Mouse (Mus musculus) embryonic facial prominence, embryonic 12.5 days (tissue): ENCODE results near the gene Scn4a. TPM values are rescaled to one million over a fixed set of nuclear protein-coding genes. Genes with fewer than 3 reads are reported as not detected.

Experiments used
- ATAC-seq: fragments of 200-750 bp; cut with Nextera tagmentation; 2 replicates; pipeline ENCODE4 v1.8.0; 2017; ENCODE audit not compliant: insufficient number of reproducible peaks, insufficient read depth, low FRiP score, low TSS enrichment
- H3K27ac ChIP-seq: fragments of 300-500 bp; sonication (generic); 2 replicates; pipeline ENCODE4 v1.5.1; 2016; ENCODE audit warnings: mild to moderate bottlenecking
- H3K27me3 ChIP-seq: fragments of 300-500 bp; sonication (generic); 2 replicates; pipeline ENCODE4 v1.6.1; 2016; ENCODE audit warnings: mild to moderate bottlenecking, moderate library complexity
- H3K36me3 ChIP-seq: fragments of 300-500 bp; sonication (generic); 2 replicates; pipeline ENCODE4 v1.6.1; 2016; ENCODE audit warnings: mild to moderate bottlenecking
- H3K4me1 ChIP-seq: fragments of 300-500 bp; sonication (generic); 2 replicates; pipeline ENCODE4 v1.6.1; 2016
- H3K4me2 ChIP-seq: fragments of 300-500 bp; sonication (generic); replicated peaks from 2 replicates; pipeline ENCODE4 v1.6.1; 2016; ENCODE audit warnings: mild to moderate bottlenecking, moderate library complexity
- H3K4me3 ChIP-seq: fragments of 300-500 bp; sonication (generic); 2 replicates; pipeline ENCODE4 v1.5.1; 2016; ENCODE audit warnings: mild to moderate bottlenecking
- H3K9ac ChIP-seq: fragments of 300-500 bp; sonication (generic); 2 replicates; pipeline ENCODE4 v1.6.1; 2016; ENCODE audit warnings: mild to moderate bottlenecking, moderate library complexity
- H3K9me3 ChIP-seq: fragments of 300-500 bp; sonication (generic); 2 replicates; pipeline ENCODE4 v1.6.1; 2016; ENCODE audit warnings: mild to moderate bottlenecking, moderate library complexity
- WGBS: fragments of 180-500 bp; shearing (Covaris S2); methylation state at CpG from one replicate; pipeline ENCODE4 v1.1.7; 2016; 5-methylcytosine and 5-hydroxymethylcytosine counted together
- polyA plus RNA-seq: library from polyadenylated mRNA; unstranded; fragments of >200 nt; fragmentation: Nextera tagmentation; extraction: Ambion mirVana; gene quantifications from 2 replicates; pipeline ENCODE4 v1.2.1, GENCODE M21; 2016

Scn4a gene
- polyA plus RNA-seq, 1 experiment from 2014 or later, result 0.05 TPM

DNA sequence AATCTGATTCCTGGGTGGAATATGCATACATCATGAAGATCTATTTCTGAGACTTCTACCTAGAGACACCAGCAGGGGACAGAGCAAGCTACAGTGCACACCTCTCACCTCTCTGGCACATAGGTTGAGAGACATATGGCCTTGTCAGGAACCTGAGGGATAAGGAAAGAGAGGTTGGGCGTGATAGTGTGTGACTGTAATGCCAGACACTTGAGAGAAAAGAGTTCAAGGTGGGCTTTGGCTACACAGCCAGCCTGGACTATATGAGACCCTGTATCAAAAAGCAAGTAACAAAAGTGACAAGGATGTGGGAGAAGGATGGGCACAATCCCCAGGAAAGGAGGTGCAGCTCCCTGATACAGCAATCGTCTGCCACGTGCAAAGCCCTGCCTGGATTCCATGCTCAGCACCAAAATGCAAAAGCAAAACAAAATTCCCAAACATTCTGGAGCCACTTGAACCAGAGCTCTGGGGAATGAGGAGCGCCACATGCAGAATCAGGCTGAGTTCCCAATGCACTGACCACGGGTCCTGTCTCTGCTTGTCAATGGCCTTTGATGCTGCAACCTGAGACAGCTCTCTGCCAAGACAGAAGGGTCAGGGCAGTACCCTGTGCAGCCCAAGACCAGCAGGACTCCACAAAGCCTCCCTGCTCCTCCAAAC, 81.8 kb downstream of the Scn4a start:
- peaks cover 12% of the 10 kb centered on the region for H3K36me3 ChIP-seq
- H3K9ac ChIP-seq, result peak overlapping the region; percentile 93
- H3K9me3 ChIP-seq, result no peaks in the 10 kb centered on the region
- 36% methylated on average over 5 of the region's 5 CpGs for WGBS
- H3K27ac ChIP-seq, result peak overlapping the region; percentile 89
- no peaks in the 10 kb centered on the region for H3K27me3 ChIP-seq
- peak overlapping the region; percentile 86 for H3K4me3 ChIP-seq
- no peak for ATAC-seq
- peak overlapping the region; percentile 88 for H3K4me2 ChIP-seq
- peaks cover 50% of the 10 kb centered on the region for H3K4me1 ChIP-seq

DNA sequence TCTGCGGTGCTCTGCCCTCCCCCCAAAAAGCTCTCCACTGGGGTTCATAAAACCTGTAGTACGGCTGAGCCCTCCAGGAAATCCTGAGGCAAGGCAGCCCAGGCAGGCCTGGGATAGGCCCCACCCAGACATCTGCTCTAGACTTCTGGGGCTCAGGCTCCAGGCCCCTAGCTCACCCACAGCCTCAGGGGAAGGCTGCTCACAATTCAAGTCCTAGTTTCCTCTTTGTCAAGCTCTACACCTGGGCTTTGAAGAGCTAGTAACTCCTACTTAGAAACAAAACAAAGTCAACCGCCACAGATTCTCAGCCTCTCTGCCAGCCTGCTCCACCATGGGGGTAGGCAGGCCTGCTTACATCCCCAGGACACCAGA, 84.0 kb downstream of the Scn4a start:
- ATAC-seq, result no peak
- Histone ChIP-seq H3K27me3 (no peaks in the 10 kb centered on the region), H3K4me1 (peaks cover 39% of the 10 kb centered on the region), H3K4me3 (no peak overlapping the region), H3K9me3 (no peaks in the 10 kb centered on the region), H3K27ac (peak overlapping the region; percentile 69), H3K36me3 (peaks cover 34% of the 10 kb centered on the region), H3K4me2 (peak overlapping the region; percentile 29), H3K9ac (no peak overlapping the region)
- 34% methylated on average over 3 of the region's 3 CpGs for WGBS

Other genes with a start within 250 kb of the Scn4a start
- not detected in 2 replicates for gene Gm10840, start 192.4 kb downstream of the Scn4a start, polyA plus RNA-seq
- 467 and 469 TPM in 2 replicates for gene Limd2, start 192.4 kb downstream of the Scn4a start, polyA plus RNA-seq
- 34.8 and 35.4 TPM in 2 replicates for gene Strada, start 151.1 kb downstream of the Scn4a start, polyA plus RNA-seq
- gene Ccdc47, start 136.9 kb downstream of the Scn4a start, polyA plus RNA-seq, result 79.4 and 81.7 TPM in 2 replicates
- gene Ddx42, start 136.4 kb downstream of the Scn4a start, polyA plus RNA-seq, result 103 and 104 TPM in 2 replicates
- 63.3 and 67.0 TPM in 2 replicates for gene Ftsj3, start 97.2 kb downstream of the Scn4a start, polyA plus RNA-seq
- gene Psmc5, start 97.1 kb downstream of the Scn4a start, polyA plus RNA-seq, result 315 and 316 TPM in 2 replicates
- 71.5 and 75.1 TPM in 2 replicates for gene Smarcd2, start 80.3 kb downstream of the Scn4a start, polyA plus RNA-seq
- gene Tcam1, start 76.6 kb downstream of the Scn4a start, polyA plus RNA-seq, result 0.24 and 0.47 TPM in 2 replicates
- not detected in 2 replicates for gene Gh, start 51.4 kb downstream of the Scn4a start, polyA plus RNA-seq
- gene Cd79b, start 38.5 kb downstream of the Scn4a start, polyA plus RNA-seq, result 1.5 and 1.7 TPM in 2 replicates
- not detected in 2 replicates for gene Prr29, start 12.2 kb upstream of the Scn4a start, polyA plus RNA-seq
- 23.9 and 29.8 TPM in 2 replicates for gene Icam2, start 34.8 kb upstream of the Scn4a start, polyA plus RNA-seq
- 6.4 and 8.1 TPM in 2 replicates for gene Ern1, start 134.6 kb upstream of the Scn4a start, polyA plus RNA-seq